Mouse (Mus musculus) cerebellum, adult 18-20 months (tissue): Measurements from ENCODE around the gene Gm6502.
"Not testable (repeated sequence)": the region's sequence is repeated elsewhere in the genome, so short reads cannot be mapped to it uniquely, and the experiment has no call there.

Experiments
- DNase-seq, 2 experiments: peaks; one replicate each; pipeline ENCODE4 v3.0.0; 2021

Gm6502 gene

DNA sequence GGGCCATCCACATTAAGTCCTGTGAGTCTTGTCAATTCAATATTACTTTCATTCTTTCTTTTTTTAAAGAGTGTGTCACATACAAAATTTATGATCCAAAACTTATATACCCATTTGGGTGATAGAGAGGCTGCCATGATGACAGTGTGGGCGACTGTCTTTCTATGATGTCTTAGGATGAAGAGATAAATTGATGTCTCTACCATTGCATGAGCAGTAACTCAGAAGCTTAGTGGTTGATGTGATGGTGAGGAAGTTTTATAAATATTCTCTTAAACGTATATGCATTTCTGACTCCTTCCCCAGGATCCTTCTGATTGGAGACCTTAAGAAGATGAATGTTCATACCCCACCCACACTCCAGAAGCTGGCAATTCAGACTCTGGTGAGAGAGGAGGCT lies at the start of gene Gm6502:
TSS of gene Gm6502 (plus strand) at position 301 of the 400 bp plus-strand sequence.
- not testable (repeated sequence) for DNase-seq

DNA sequence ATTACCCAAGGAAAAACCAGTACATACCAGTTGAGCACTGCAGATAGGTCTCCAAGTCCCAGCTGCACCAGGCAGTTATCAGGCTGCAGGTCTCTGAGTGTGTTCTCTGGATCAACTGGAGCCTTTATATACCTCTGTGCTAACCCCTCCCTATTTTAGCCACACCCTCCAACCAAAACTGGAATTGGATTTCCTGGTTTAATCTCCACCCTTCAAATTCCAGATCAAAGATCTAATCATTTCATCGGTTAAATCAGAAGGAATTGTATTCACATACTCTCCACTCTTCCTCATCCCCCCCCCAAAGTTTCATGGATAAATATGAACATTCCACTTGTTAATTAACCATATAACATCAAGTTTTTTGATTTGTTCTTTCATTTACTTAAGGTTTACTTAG lies 7.5 kb upstream of the Gm6502 start, which contains the start of gene A430089I19Rik:
TSS of gene A430089I19Rik (minus strand) at position 101 of the 400 bp plus-strand sequence.
- not testable (repeated sequence) for DNase-seq

DNA sequence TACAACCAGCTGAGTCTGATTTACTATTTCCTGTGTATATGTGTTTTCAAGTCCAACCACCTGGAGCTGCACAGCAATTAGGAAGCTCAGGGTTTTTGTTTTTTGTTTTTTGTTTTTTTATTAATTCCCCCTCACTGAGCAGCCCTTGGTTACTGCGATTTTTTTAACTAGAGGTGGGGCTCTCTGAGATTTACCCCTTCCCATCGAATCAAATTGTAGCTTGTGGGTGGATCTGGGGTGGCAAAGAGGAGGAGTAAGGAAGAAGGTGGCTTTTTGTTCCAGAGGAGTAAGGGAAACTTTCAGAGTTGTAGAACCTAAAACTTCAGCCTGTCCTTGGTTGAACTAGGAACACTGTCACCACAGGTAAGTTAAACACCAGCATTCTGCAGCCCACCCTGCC lies 25.2 kb downstream of the Gm6502 start, which contains the start of gene AA792892:
TSS of gene AA792892 (plus strand) at position 301 of the 400 bp plus-strand sequence.
- not testable (repeated sequence) for DNase-seq
